Mouse (Mus musculus) MEL (cell line): ENCODE measurements around the gene Gm49318.

Experiments used
- CTCF ChIP-seq, 3 experiments: IDR thresholded peaks in 2 of 3; conservative IDR thresholded peaks in 1 of 3; 2 replicates each; pipeline ENCODE4 v1.5.1; 2011 to 2012; ENCODE audit warnings: low read length in 3 of 3, low read depth in 2 of 3, mild to moderate bottlenecking in 2 of 3, improper control_type of control experiment in 1 of 3, inconsistent platforms in 1 of 3, mixed read lengths in 1 of 3, moderate library complexity in 1 of 3; ENCODE audit not compliant: control insufficient read depth in 1 of 3, insufficient read depth in 1 of 3, poor library complexity in 1 of 3, severe bottlenecking in 1 of 3
- E2F4 ChIP-seq: IDR thresholded peaks from 2 replicates; pipeline ENCODE4 v1.6.1; 2011; ENCODE audit warnings: low read depth, low read length, improper control_type of control experiment, borderline replicate concordance
- ETS1 ChIP-seq: IDR thresholded peaks from 2 replicates; pipeline ENCODE4 v1.6.1; 2012; ENCODE audit warnings: low read depth, mild to moderate bottlenecking, inconsistent platforms, low read length, improper control_type of control experiment, moderate library complexity
- JUND ChIP-seq: IDR thresholded peaks from 2 replicates; pipeline ENCODE4 v1.6.1; 2011; ENCODE audit warnings: low read depth, mild to moderate bottlenecking, improper control_type of control experiment, low read length
- POLR2A ChIP-seq, 2 experiments: IDR thresholded peaks; 2 replicates each; pipeline ENCODE4 v1.6.1; 2011 to 2012; ENCODE audit warnings: low read length in 2 of 2, mild to moderate bottlenecking in 2 of 2, control low read depth in 1 of 2, improper control_type of control experiment in 1 of 2, low read depth in 1 of 2, moderate library complexity in 1 of 2; ENCODE audit not compliant: control insufficient read depth in 1 of 2, insufficient read depth in 1 of 2, poor library complexity in 1 of 2
- TCF12 ChIP-seq: IDR thresholded peaks from 2 replicates; pipeline ENCODE4 v1.6.1; 2014; ENCODE audit warnings: low read depth, mild to moderate bottlenecking, inconsistent platforms, low read length, improper control_type of control experiment, moderate library complexity

- no peak for TF ChIP-seq TCF12
- TF ChIP-seq E2F4: no peak
- TF ChIP-seq JUND: no peak
- no peak for TF ChIP-seq ETS1
- TF ChIP-seq POLR2A (IDR thresholded peaks at IDR 0.05; ENCODE audit: control insufficient read depth in 1 of 2, insufficient read depth in 1 of 2, low read depth in 1 of 2, low read length in 2 of 2, poor library complexity in 1 of 2): no peak
- TF ChIP-seq CTCF (IDR thresholded peaks at IDR 0.05 in 2 of 3, conservative IDR thresholded peaks at IDR 0.05 in 1 of 3; ENCODE audit: control insufficient read depth in 1 of 3, insufficient read depth in 1 of 3, low read depth in 2 of 3, low read length in 3 of 3, poor library complexity in 1 of 3, severe bottlenecking in 1 of 3): no peak
Measured at GRCm38 (mm10) chr9:22024592-22024991, 46.5 kb downstream of the Gm49318 start.
